Mouse (Mus musculus): ENCODE measurements at regions not wholly inside any gene's neighbourhood (a gene's known extent, or its start where the extent isn't known, plus 50 kb on each side); places are given as distances from the start of the nearest gene placed in this dataset.

- TF ChIP-seq CTCF (IDR thresholded peaks at IDR 0.05; ENCODE audit: control insufficient read depth, insufficient read depth, insufficient read length) (no peak), MYOD1 (IDR thresholded peaks at IDR 0.05; ENCODE audit: control insufficient read depth, insufficient read length, low read depth) (no peak)
These were observed 201.1 kb downstream of the Tmem38b start for GRCm38 (mm10) chr4:54026919-54027318.
